Mouse (Mus musculus) urinary bladder, adult 2 months (tissue): ENCODE results near the gene Prpf8. TPM values are rescaled to one million over a fixed set of nuclear protein-coding genes. Genes with fewer than 3 reads are reported as not detected.
"Not testable (repeated sequence)": the region's sequence is repeated elsewhere in the genome, so short reads cannot be mapped to it uniquely, and the experiment has no call there.

Source experiments
- DNase-seq: peaks from one replicate; pipeline ENCODE4 v3.0.0; 2022; ENCODE audit warnings: low spot score
- polyA plus RNA-seq: library from polyadenylated mRNA; depleted of rRNA; stranded (reverse); fragments of >200 nt; gene quantifications from 2 replicates; pipeline ENCODE4 v1.2.3, GENCODE M21; 2012

Gene Prpf8
- polyA plus RNA-seq, 1 experiment, result 75.7 TPM

GRCm38 (mm10) chr11:75534286-75535033 is 47.8 kb downstream of the Prpf8 start:
- no peak for DNase-seq

- no peak for DNase-seq
These were observed 48.6 kb downstream of the Prpf8 start for GRCm38 (mm10) chr11:75535106-75535795.

GRCm38 (mm10) chr11:75536255-75537024 is 49.8 kb downstream of the Prpf8 start:
- DNase-seq, result no peak

- no peak for DNase-seq
These were observed 50.4 kb downstream of the Prpf8 start for GRCm38 (mm10) chr11:75537025-75537414.

- no peak for DNase-seq
These were observed 51.0 kb downstream of the Prpf8 start for GRCm38 (mm10) chr11:75537491-75538183.

- no peak for DNase-seq
These were observed 51.8 kb downstream of the Prpf8 start for GRCm38 (mm10) chr11:75538184-75538969.

- DNase-seq, result no peak
These were observed 52.3 kb downstream of the Prpf8 start for GRCm38 (mm10) chr11:75538970-75539299.

GRCm38 (mm10) chr11:75540209-75540608 is 53.6 kb downstream of the Prpf8 start:
- no peak for DNase-seq

GRCm38 (mm10) chr11:75540710-75541581 is 54.3 kb downstream of the Prpf8 start:
- DNase-seq, result no peak

- DNase-seq, result no peak
These were observed 58.1 kb downstream of the Prpf8 start for GRCm38 (mm10) chr11:75544713-75545112.

- DNase-seq, result no peak
These were observed 59.4 kb downstream of the Prpf8 start for GRCm38 (mm10) chr11:75546057-75546456.

- no peak for DNase-seq
These were observed 63.1 kb downstream of the Prpf8 start for GRCm38 (mm10) chr11:75549658-75550111.

GRCm38 (mm10) chr11:75550200-75550946 is 63.8 kb downstream of the Prpf8 start:
- DNase-seq, result no peak

GRCm38 (mm10) chr11:75551321-75551720 is 64.7 kb downstream of the Prpf8 start:
- DNase-seq, result no peak

- no peak for DNase-seq
These were observed 65.4 kb downstream of the Prpf8 start for GRCm38 (mm10) chr11:75551961-75552441.

- no peak for DNase-seq
These were observed 66.4 kb downstream of the Prpf8 start for GRCm38 (mm10) chr11:75552906-75553482.

- DNase-seq, result not testable (repeated sequence)
These were observed 69.4 kb downstream of the Prpf8 start for GRCm38 (mm10) chr11:75556006-75556405.

GRCm38 (mm10) chr11:75557142-75557541 is 70.5 kb downstream of the Prpf8 start:
- DNase-seq, result no peak

GRCm38 (mm10) chr11:75558101-75558500 is 71.5 kb downstream of the Prpf8 start:
- DNase-seq, result no peak
